Mouse (Mus musculus): ENCODE results near the gene Sdk1.

GRCm38 (mm10) chr5:141612721-141613120, 371.4 kb downstream of the Sdk1 start:
- TF ChIP-seq CTCF (IDR thresholded peaks at IDR 0.05; ENCODE audit: extremely low read depth, insufficient read length, insufficient replicate concordance, low read depth, low read length) (no peak), POLR2A (IDR thresholded peaks at IDR 0.05; ENCODE audit: low read depth, low read length) (no peak)

All from small intestine, adult 2 months (tissue).